Mouse (Mus musculus) liver, postnatal 0 days (tissue): ENCODE results near the gene Ndfip2. TPM values are rescaled to one million over a fixed set of nuclear protein-coding genes. Genes with fewer than 3 reads are reported as not detected.

ENCODE experiments used
- ATAC-seq: fragments of 200-750 bp; cut with Nextera tagmentation; 2 replicates; pipeline ENCODE4 v1.8.0; 2017; ENCODE audit warnings: mild to moderate bottlenecking, moderate library complexity
- DNase-seq: peaks from one replicate; pipeline ENCODE4 v3.0.0-alpha.2; 2016
- H3K27ac ChIP-seq: fragments of 300-500 bp; sonication (generic); 2 replicates; pipeline ENCODE4 v1.5.1; 2014; ENCODE audit warnings: antibody characterized with exemption, moderate library complexity, mild to moderate bottlenecking, low read depth
- H3K27me3 ChIP-seq: fragments of 300-500 bp; sonication (generic); 2 replicates; pipeline ENCODE4 v1.6.1; 2014; ENCODE audit warnings: low read length, control low read depth, mixed read lengths; ENCODE audit not compliant: insufficient read depth
- H3K36me3 ChIP-seq: fragments of 300-500 bp; sonication (generic); replicated peaks from 2 replicates; pipeline ENCODE4 v1.6.1; 2014; ENCODE audit warnings: mild to moderate bottlenecking, control low read depth, low read length, moderate library complexity, mixed read lengths; ENCODE audit not compliant: insufficient read depth
- H3K4me1 ChIP-seq: fragments of 300-500 bp; sonication (generic); 2 replicates; pipeline ENCODE4 v1.6.1; 2014; ENCODE audit warnings: antibody characterized with exemption, mild to moderate bottlenecking, control low read depth; ENCODE audit not compliant: insufficient read depth
- H3K4me2 ChIP-seq: fragments of 300-500 bp; sonication (generic); 2 replicates; pipeline ENCODE4 v1.6.1; 2014; ENCODE audit warnings: low read depth, mild to moderate bottlenecking, low read length, moderate library complexity, mixed read lengths
- H3K4me3 ChIP-seq: fragments of 300-500 bp; sonication (generic); 2 replicates; pipeline ENCODE4 v1.5.1; 2014; ENCODE audit warnings: low read depth, low read length
- H3K9ac ChIP-seq: fragments of 300-500 bp; sonication (generic); replicated peaks from 2 replicates; pipeline ENCODE4 v1.6.1; 2014; ENCODE audit warnings: mild to moderate bottlenecking, moderate library complexity
- H3K9me3 ChIP-seq: fragments of 300-500 bp; sonication (generic); 2 replicates; pipeline ENCODE4 v1.6.1; 2016; ENCODE audit warnings: mild to moderate bottlenecking, control low read depth, low read length, mixed read lengths
- CTCF ChIP-seq: sonication (generic); IDR thresholded peaks from 2 replicates; pipeline ENCODE4 v1.5.1; 2016; ENCODE audit warnings: antibody characterized with exemption, low read depth
- EP300 ChIP-seq: IDR thresholded peaks from 2 replicates; pipeline ENCODE4 v1.6.1; 2016; ENCODE audit warnings: antibody characterized with exemption, low read depth, mild to moderate bottlenecking
- WGBS: fragments of 180-500 bp; shearing (Covaris S2); extraction: QIAGEN DNeasy Blood & Tissue Kit; methylation state at CpG from one replicate; pipeline ENCODE4 v1.1.7; 2014; ENCODE audit not compliant: insufficient replicate concordance; 5-methylcytosine and 5-hydroxymethylcytosine counted together
- polyA plus RNA-seq: library from polyadenylated mRNA; unstranded; fragments of >200 nt; fragmentation: Nextera tagmentation; extraction: Ambion mirVana; gene quantifications from 2 replicates; pipeline ENCODE4 v1.2.1, GENCODE M21; 2015

Gene Ndfip2
- polyA plus RNA-seq, 1 experiment from 2014 or later = 40.5 TPM

GRCm38 (mm10) chr14:105328397-105329302 lies 70.3 kb downstream of the Ndfip2 start:
- Histone ChIP-seq H3K4me3 (peak overlapping the region; percentile 26), H3K36me3 (no peaks in the 10 kb centered on the region), H3K27me3 (no peaks in the 10 kb centered on the region), H3K4me1 (peaks cover 4% of the 10 kb centered on the region; the same call in 1 of the 2 replicates), H3K4me2 (peak overlapping the region; percentile 61), H3K9ac (peak overlapping the region; percentile 5; the same call in 1 of the 2 replicates), H3K27ac (peak overlapping the region; percentile 53; the same call in 1 of the 2 replicates), H3K9me3 (no peaks in the 10 kb centered on the region; the same call in 1 of the 2 replicates)
- TF ChIP-seq EP300 (no peak), CTCF (no peak)
- ATAC-seq (peak; percentile 66), DNase-seq (peak; percentile 38)
- 19% methylated on average over 13 of the region's 13 CpGs for WGBS

- ATAC-seq = no peak
These were observed 75.2 kb downstream of the Ndfip2 start for GRCm38 (mm10) chr14:105333475-105334094.

GRCm38 (mm10) chr14:105341765-105342164 lies 83.4 kb downstream of the Ndfip2 start:
- 67% methylated on average over 8 of the region's 8 CpGs for WGBS
- Histone ChIP-seq H3K27me3 (no peaks in the 10 kb centered on the region), H3K36me3 (no peaks in the 10 kb centered on the region), H3K4me2 (no peak overlapping the region), H3K4me1 (no peaks in the 10 kb centered on the region), H3K4me3 (no peak overlapping the region), H3K27ac (no peak overlapping the region), H3K9ac (no peak overlapping the region), H3K9me3 (no peaks in the 10 kb centered on the region)
- TF ChIP-seq EP300 (no peak), CTCF (no peak)
- DNase-seq = no peak
- ATAC-seq = no peak

More at GRCm38 (mm10) chr14:105333475-105334094, 75.2 kb downstream of the Ndfip2 start:
- no peak for DNase-seq
- H3K4me1 ChIP-seq = peaks cover 4% of the 10 kb centered on the region; the same call in 1 of the 2 replicates
- TF ChIP-seq EP300 (no peak), CTCF (no peak)
- H3K9ac ChIP-seq = no peak overlapping the region
- no peaks in the 10 kb centered on the region for H3K9me3 ChIP-seq
- 74% methylated on average over 16 of the region's 16 CpGs for WGBS
- no peak overlapping the region for H3K4me3 ChIP-seq
- H3K27me3 ChIP-seq = no peaks in the 10 kb centered on the region
- no peak overlapping the region for H3K4me2 ChIP-seq
- H3K36me3 ChIP-seq = no peaks in the 10 kb centered on the region
- no peak overlapping the region for H3K27ac ChIP-seq

GRCm38 (mm10) chr14:105354121-105354520 lies 95.7 kb downstream of the Ndfip2 start:
- WGBS = 64% methylated on average over 11 of the region's 11 CpGs

More at GRCm38 (mm10) chr14:105354121-105354520, 95.7 kb downstream of the Ndfip2 start:
- Histone ChIP-seq H3K27me3 (no peaks in the 10 kb centered on the region), H3K4me3 (no peak overlapping the region), H3K4me2 (no peak overlapping the region), H3K9ac (no peak overlapping the region), H3K27ac (no peak overlapping the region), H3K4me1 (no peaks in the 10 kb centered on the region), H3K36me3 (no peaks in the 10 kb centered on the region), H3K9me3 (no peaks in the 10 kb centered on the region)
- no peak for DNase-seq
- no peak for ATAC-seq
- TF ChIP-seq EP300 (no peak), CTCF (no peak)

Other genes with a start within 250 kb of the Ndfip2 start
- gene Rbm26, start 81.2 kb upstream of the Ndfip2 start, polyA plus RNA-seq = 8.3 and 9.8 TPM in 2 replicates